Mouse (Mus musculus) embryonic facial prominence, embryonic 10.5 days (tissue): Measurements from ENCODE around the gene Cyp3a11. TPM values are rescaled to one million over a fixed set of nuclear protein-coding genes. Genes with fewer than 3 reads are reported as not detected.

Source experiments
- polyA plus RNA-seq: library from polyadenylated mRNA; unstranded; fragments of >200 nt; fragmentation: Nextera tagmentation; extraction: Ambion mirVana; gene quantifications from 2 replicates; pipeline ENCODE4 v1.2.1, GENCODE M21; 2016

Cyp3a11 gene
- polyA plus RNA-seq, 1 experiment from 2014 or later, result not detected

Other genes starting within 250 kb of the Cyp3a11 start
- gene Cyp3a41a, start 159.8 kb downstream of the Cyp3a11 start, polyA plus RNA-seq, result not detected in 2 replicates
- gene Cyp3a44, start 74.1 kb downstream of the Cyp3a11 start, polyA plus RNA-seq, result not detected in 2 replicates
- gene Cyp3a25, start 129.7 kb upstream of the Cyp3a11 start, polyA plus RNA-seq, result not detected in 2 replicates
- gene Cyp3a59, start 199.3 kb upstream of the Cyp3a11 start, polyA plus RNA-seq, result not detected in 2 replicates